Mouse (Mus musculus): ENCODE results near the gene Lrrtm3.

Gene Lrrtm3

GRCm38 (mm10) chr10:63899891-63900290, 190.2 kb downstream of the Lrrtm3 start:
- DNase-seq (ENCODE audit: low read depth, low spot score), result no peak

- no peak for DNase-seq (ENCODE audit: low read depth, low spot score)
Measured at GRCm38 (mm10) chr10:63894612-63895011, 195.5 kb downstream of the Lrrtm3 start.

GRCm38 (mm10) chr10:63886449-63887088, 203.5 kb downstream of the Lrrtm3 start:
- no peak for DNase-seq (ENCODE audit: low read depth, low spot score)

- DNase-seq (ENCODE audit: low read depth, low spot score), result no peak
Measured at GRCm38 (mm10) chr10:63880462-63880903, 209.6 kb downstream of the Lrrtm3 start.

Measured in 3T3-L1 (cell line).